Mouse (Mus musculus) heart, postnatal 0 days (tissue): Measurements from ENCODE around the gene Plscr3. TPM values are rescaled to one million over a fixed set of nuclear protein-coding genes. Genes with fewer than 3 reads are reported as not detected.
"Not testable (repeated sequence)": the region's sequence is repeated elsewhere in the genome, so short reads cannot be mapped to it uniquely, and the experiment has no call there.

Source experiments
- ATAC-seq: fragments of 200-750 bp; cut with Nextera tagmentation; 2 replicates; pipeline ENCODE4 v1.8.0; 2017; ENCODE audit warnings: low read depth, moderate number of reproducible peaks, moderate library complexity; ENCODE audit not compliant: insufficient read depth
- DNase-seq: peaks from one replicate; pipeline ENCODE4 v3.0.0-alpha.2; 2016; ENCODE audit warnings: low spot score
- H3K27ac ChIP-seq: fragments of 300-500 bp; sonication (generic); 2 replicates; pipeline ENCODE4 v1.5.1; 2014; ENCODE audit warnings: low read depth, mild to moderate bottlenecking
- H3K27me3 ChIP-seq: fragments of 300-500 bp; sonication (generic); 2 replicates; pipeline ENCODE4 v1.6.1; 2014; ENCODE audit warnings: low read length, mixed read lengths; ENCODE audit not compliant: control insufficient read depth, insufficient read depth
- H3K36me3 ChIP-seq: fragments of 300-500 bp; sonication (generic); replicated peaks from 2 replicates; pipeline ENCODE4 v1.6.1; 2014; ENCODE audit warnings: low read length, mixed read lengths; ENCODE audit not compliant: control insufficient read depth, insufficient read depth
- H3K4me1 ChIP-seq: fragments of 300-500 bp; sonication (generic); 2 replicates; pipeline ENCODE4 v1.6.1; 2014; ENCODE audit warnings: antibody characterized with exemption; ENCODE audit not compliant: control insufficient read depth, insufficient read depth
- H3K4me2 ChIP-seq: fragments of 300-500 bp; sonication (generic); 2 replicates; pipeline ENCODE4 v1.6.1; 2014; ENCODE audit warnings: low read depth, mild to moderate bottlenecking, low read length, moderate library complexity
- H3K4me3 ChIP-seq: fragments of 300-500 bp; sonication (generic); 2 replicates; pipeline ENCODE4 v1.5.1; 2014; ENCODE audit warnings: low read depth, low read length
- H3K9ac ChIP-seq: fragments of 300-500 bp; sonication (generic); replicated peaks from 2 replicates; pipeline ENCODE4 v1.6.1; 2014; ENCODE audit warnings: low read depth, low read length, mixed read lengths
- H3K9me3 ChIP-seq: fragments of 300-500 bp; sonication (generic); replicated peaks from 2 replicates; pipeline ENCODE4 v1.6.1; 2016; ENCODE audit warnings: low read length; ENCODE audit not compliant: control insufficient read depth
- CTCF ChIP-seq: IDR thresholded peaks from 2 replicates; pipeline ENCODE4 v1.5.1; 2016; ENCODE audit warnings: antibody characterized with exemption, control low read depth, low read depth
- EP300 ChIP-seq: IDR thresholded peaks from 2 replicates; pipeline ENCODE4 v1.6.1; 2016; ENCODE audit warnings: antibody characterized with exemption, low read depth
- WGBS: fragments of 180-500 bp; shearing (Covaris S2); extraction: QIAGEN DNeasy Blood & Tissue Kit; methylation state at CpG from one replicate; pipeline ENCODE4 v1.1.7; 2014; 5-methylcytosine and 5-hydroxymethylcytosine counted together
- polyA plus RNA-seq: library from polyadenylated mRNA; unstranded; fragments of >200 nt; fragmentation: Nextera tagmentation; extraction: Ambion mirVana; gene quantifications from 2 replicates; pipeline ENCODE4 v1.2.1, GENCODE M21; 2015
- total RNA-seq: library from RNA; depleted of rRNA; stranded (reverse); fragments of >200 nt; gene quantifications from 2 replicates; pipeline ENCODE4 v1.2.3, GENCODE M21; 2014; ENCODE audit warnings: low replicate concordance

Plscr3 gene
- total and polyA plus RNA-seq, 2 experiments from 2014 or later = 50.9 to 62.3 TPM

GRCm38 (mm10) chr11:69858113-69858998, 12.2 kb downstream of the Plscr3 start, which contains the start of gene Tnk1:
Gene Tnk1, minus strand, starts transcription at chr11:69858730.
- WGBS = 30% methylated on average over 30 of the region's 30 CpGs
- H3K27ac ChIP-seq = no peak within 1 kb of the TSS
- no peak within 1 kb of the TSS for H3K4me3 ChIP-seq
- H3K36me3 ChIP-seq = no peaks in the 10 kb centered on the region
- H3K4me2 ChIP-seq = no peak within 1 kb of the TSS
- DNase-seq (no peak), ATAC-seq (no peak)
- no peak for TF ChIP-seq CTCF
- no peak for TF ChIP-seq EP300
- no peaks in the 10 kb centered on the region for H3K9me3 ChIP-seq
- no peak within 1 kb of the TSS for H3K9ac ChIP-seq
- peaks cover 16% of the 10 kb centered on the region for H3K27me3 ChIP-seq
- no peaks in the 10 kb centered on the region for H3K4me1 ChIP-seq

GRCm38 (mm10) chr11:69863729-69864128, 17.6 kb downstream of the Plscr3 start:
- not testable (repeated sequence) for H3K27ac ChIP-seq, H3K4me3 ChIP-seq
- WGBS = 47% methylated on average over 3 of the region's 3 CpGs

GRCm38 (mm10) chr11:69864138-69864860, 18.1 kb downstream of the Plscr3 start:
- H3K9ac ChIP-seq = no peak overlapping the region
- ATAC-seq (no peak), DNase-seq (no peak)
- no peak overlapping the region for H3K27ac ChIP-seq
- WGBS = 38% methylated on average over 8 of the region's 8 CpGs
- no peaks in the 10 kb centered on the region for H3K36me3 ChIP-seq
- no peaks in the 10 kb centered on the region for H3K9me3 ChIP-seq
- H3K4me2 ChIP-seq = no peak overlapping the region
- no peaks in the 10 kb centered on the region for H3K4me1 ChIP-seq
- H3K4me3 ChIP-seq = no peak overlapping the region
- TF ChIP-seq CTCF (no peak), EP300 (no peak)
- H3K27me3 ChIP-seq = peaks cover 1% of the 10 kb centered on the region; the same call in 1 of the 2 replicates

More at GRCm38 (mm10) chr11:69863729-69864128, 17.6 kb downstream of the Plscr3 start:
- not testable (repeated sequence) for ATAC-seq, H3K4me2 ChIP-seq, H3K9ac ChIP-seq, H3K9me3 ChIP-seq, H3K36me3 ChIP-seq, DNase-seq, H3K4me1 ChIP-seq, H3K27me3 ChIP-seq

GRCm38 (mm10) chr11:69865561-69865960, 19.4 kb downstream of the Plscr3 start:
- WGBS = 76% methylated on average over 9 of the region's 9 CpGs
- H3K9ac ChIP-seq = no peak overlapping the region
- H3K27ac ChIP-seq = no peak overlapping the region
- H3K36me3 ChIP-seq = no peaks in the 10 kb centered on the region
- H3K4me2 ChIP-seq = no peak overlapping the region
- DNase-seq (no peak), ATAC-seq (no peak)
- no peaks in the 10 kb centered on the region for H3K27me3 ChIP-seq
- no peak for TF ChIP-seq CTCF
- no peak for TF ChIP-seq EP300
- no peaks in the 10 kb centered on the region for H3K9me3 ChIP-seq
- H3K4me3 ChIP-seq = no peak overlapping the region
- H3K4me1 ChIP-seq = no peaks in the 10 kb centered on the region

GRCm38 (mm10) chr11:69867335-69867734, 21.2 kb downstream of the Plscr3 start:
- DNase-seq = no peak
- H3K27me3 ChIP-seq = no peaks in the 10 kb centered on the region
- H3K4me1 ChIP-seq = no peaks in the 10 kb centered on the region
- H3K27ac ChIP-seq = no peak overlapping the region
- H3K36me3 ChIP-seq = no peaks in the 10 kb centered on the region
- ATAC-seq = no peak
- H3K9me3 ChIP-seq = no peaks in the 10 kb centered on the region
- no peak overlapping the region for H3K4me2 ChIP-seq
- 31% methylated on average over 9 of the region's 9 CpGs for WGBS
- H3K4me3 ChIP-seq = no peak overlapping the region
- H3K9ac ChIP-seq = no peak overlapping the region
- no peak for TF ChIP-seq CTCF
- TF ChIP-seq EP300 = no peak
